Mouse (Mus musculus) cerebellum, postnatal 36 days (tissue): Measurements from ENCODE around the gene Lig3.
"Not testable (repeated sequence)": the region's sequence is repeated elsewhere in the genome, so short reads cannot be mapped to it uniquely, and the experiment has no call there.

Experiments used
- DNase-seq, 2 experiments: peaks; one replicate each; pipeline ENCODE4 v3.0.0; 2021 to 2022; ENCODE audit warnings: mixed read lengths in 2 of 2

Lig3 gene

GRCm38 (mm10) chr11:82831008-82831893 lies 50.3 kb downstream of the Lig3 start:
- no peak for DNase-seq

DNA sequence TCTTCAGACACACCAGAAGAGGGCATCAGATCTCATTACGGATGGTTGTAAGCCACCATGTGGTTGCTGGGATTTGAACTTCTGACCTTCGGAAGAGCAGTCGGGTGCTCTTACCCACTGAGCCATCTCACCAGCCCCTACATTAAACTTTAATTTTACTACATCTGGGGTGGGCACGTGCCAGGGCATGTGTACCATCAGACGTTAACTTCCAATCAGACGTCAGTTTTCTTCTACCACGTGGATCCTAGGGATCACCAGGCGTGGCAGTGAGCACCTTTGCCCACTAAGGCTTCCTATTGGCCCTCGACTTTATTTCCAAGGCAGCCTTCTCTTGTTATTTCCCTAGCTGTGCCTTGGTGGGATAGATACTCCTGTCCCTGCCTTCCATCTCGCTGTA lies 51.5 kb downstream of the Lig3 start:
- not testable (repeated sequence) for DNase-seq

- no peak for DNase-seq
Observed at GRCm38 (mm10) chr11:82833929-82834328, 53.0 kb downstream of the Lig3 start.

- not testable (repeated sequence) for DNase-seq
Observed at GRCm38 (mm10) chr11:82834359-82834758, 53.5 kb downstream of the Lig3 start.

GRCm38 (mm10) chr11:82835616-82836432 lies 54.9 kb downstream of the Lig3 start:
- no peak for DNase-seq

- DNase-seq = no peak
Observed at GRCm38 (mm10) chr11:82837192-82837591, 56.3 kb downstream of the Lig3 start.

DNA sequence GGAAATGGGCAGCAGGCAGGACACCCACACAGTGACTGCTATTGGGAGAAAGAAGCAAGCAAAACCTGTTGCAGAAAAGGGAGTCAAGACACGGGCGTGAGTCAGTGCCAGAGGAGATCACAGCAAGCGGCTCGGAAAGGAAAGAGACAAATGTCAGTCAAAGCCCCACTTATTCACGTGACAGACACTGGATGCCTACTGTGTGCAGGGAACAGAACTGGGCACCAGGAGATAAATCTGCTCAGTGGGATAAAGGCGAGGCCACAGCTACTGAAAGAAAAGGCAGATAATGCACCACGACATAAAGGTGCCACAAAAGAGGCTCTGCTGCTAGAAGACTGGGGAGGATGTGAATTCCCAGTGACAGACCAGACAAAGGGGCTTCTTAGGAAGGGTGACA lies 56.9 kb downstream of the Lig3 start:
- DNase-seq = no peak

DNA sequence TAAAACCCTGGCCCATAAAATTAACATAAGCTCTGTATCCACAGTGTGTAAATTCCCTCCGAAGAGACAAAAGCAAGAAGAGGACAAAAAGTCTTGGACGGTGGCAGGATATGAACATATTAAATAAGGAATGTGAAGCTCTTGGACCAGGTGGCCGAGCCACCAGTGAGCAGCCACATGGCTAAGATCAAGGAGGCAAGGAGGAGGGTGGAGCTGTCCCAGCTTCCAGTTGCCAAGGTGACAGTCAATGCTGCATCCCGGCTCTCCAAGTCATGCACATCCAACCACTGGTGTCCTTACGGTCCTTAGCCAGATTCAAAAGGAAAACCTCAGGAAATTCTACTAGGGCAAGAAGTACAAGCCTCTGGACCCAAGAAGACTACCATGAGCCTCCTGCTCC lies 57.6 kb downstream of the Lig3 start:
- DNase-seq = no peak

- no peak for DNase-seq
Observed at GRCm38 (mm10) chr11:82844771-82845414, 64.0 kb downstream of the Lig3 start.

GRCm38 (mm10) chr11:82845415-82846078 lies 64.6 kb downstream of the Lig3 start:
- DNase-seq = peak; percentile 22 to 29

DNA sequence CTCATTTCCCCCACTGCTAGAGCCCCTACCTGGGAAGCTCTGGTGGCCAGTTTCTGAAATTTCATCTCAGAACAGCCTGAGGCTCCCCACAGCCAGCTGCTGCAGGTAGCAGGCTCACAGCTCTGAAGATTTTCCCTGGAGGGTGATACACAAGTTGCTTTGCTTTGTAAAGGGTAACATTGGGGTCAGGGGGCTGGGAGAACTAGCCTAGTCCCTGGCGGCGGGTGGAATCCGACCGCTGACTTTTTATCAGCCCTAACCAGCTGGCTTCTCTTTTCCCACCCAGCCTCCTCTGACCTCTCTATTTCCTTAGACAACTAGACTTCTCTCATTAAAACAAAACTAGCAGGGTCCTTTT lies 65.2 kb downstream of the Lig3 start:
- DNase-seq = no peak

- no peak for DNase-seq
Observed at GRCm38 (mm10) chr11:82846938-82847337, 66.0 kb downstream of the Lig3 start.

GRCm38 (mm10) chr11:82847571-82848000 lies 66.7 kb downstream of the Lig3 start:
- DNase-seq = no peak

GRCm38 (mm10) chr11:82850259-82850658 lies 69.4 kb downstream of the Lig3 start:
- no peak for DNase-seq

GRCm38 (mm10) chr11:82852115-82852514 lies 71.2 kb downstream of the Lig3 start:
- DNase-seq = no peak

GRCm38 (mm10) chr11:82852540-82852939 lies 71.6 kb downstream of the Lig3 start:
- DNase-seq = no peak

GRCm38 (mm10) chr11:82852958-82853357 lies 72.0 kb downstream of the Lig3 start:
- DNase-seq = no peak
